Mouse (Mus musculus): Measurements from ENCODE around the gene Ndufv2.
"Not testable (repeated sequence)": the region's sequence is repeated elsewhere in the genome, so short reads cannot be mapped to it uniquely, and the experiment has no call there.

The Ndufv2 gene

GRCm38 (mm10) chr17:66084486-66084885 is 16.9 kb downstream of the Ndufv2 start:
- DNase-seq: no peak

- no peak for DNase-seq
Observed at GRCm38 (mm10) chr17:66077437-66077850, 23.9 kb downstream of the Ndufv2 start.

- DNase-seq: peak; percentile 97
Observed at GRCm38 (mm10) chr17:66076934-66077333, 24.4 kb downstream of the Ndufv2 start, which contains the start of gene Ankrd12. TSS of gene Ankrd12 (minus strand) at chr17:66077089.

DNA sequence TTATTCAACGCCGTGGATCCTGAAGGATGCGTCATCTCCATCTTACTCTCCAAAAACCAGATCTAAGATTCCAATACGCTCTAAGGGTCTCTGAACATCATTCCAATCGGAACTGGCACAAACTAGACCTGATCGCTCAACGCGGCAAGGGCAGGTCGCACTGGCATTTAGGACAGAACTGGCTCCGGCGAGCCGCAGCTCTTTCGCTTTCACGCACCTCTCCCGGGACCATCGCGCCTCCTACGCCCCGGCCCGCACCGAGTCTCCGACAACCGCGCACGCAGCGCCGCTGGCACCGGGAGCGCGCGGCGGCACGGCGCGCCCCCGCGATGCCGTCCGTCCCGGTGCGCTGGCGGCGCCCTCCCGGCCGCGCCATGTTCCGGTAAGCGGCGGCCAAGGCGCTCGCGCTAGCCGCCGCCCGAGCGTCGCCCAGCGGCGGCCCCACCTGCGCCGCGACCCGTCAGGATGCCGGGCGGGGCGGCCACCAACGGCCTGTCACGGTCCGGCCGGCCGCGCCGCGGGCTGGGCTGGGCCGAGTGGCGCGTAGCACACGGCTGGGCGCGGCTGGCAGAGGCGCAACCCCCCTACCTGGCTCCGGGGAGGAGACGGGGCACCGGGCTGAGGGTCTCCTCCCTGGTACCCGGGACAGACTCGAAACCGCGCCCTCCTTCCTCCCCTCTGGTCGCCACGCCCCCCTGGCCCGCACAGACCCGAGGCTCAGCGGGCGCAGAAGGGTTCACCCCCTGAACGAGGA is 25.0 kb downstream of the Ndufv2 start:
- peak; percentile 33 for DNase-seq

DNA sequence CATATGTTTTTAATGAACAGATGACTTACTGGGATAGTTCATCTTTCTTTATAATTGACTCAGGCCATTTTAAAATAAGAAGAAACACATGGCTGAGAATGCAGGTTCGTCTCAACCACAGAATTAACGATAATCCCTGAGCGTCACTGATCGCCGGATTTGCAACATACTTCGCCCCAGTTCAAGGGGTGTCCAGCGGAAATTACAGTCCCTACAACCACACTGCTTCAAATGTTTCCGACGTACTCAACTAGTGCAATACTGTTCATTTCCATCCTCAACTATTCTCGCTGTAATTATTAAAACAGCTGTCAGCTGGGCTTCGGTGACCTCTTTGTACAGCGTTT is 25.6 kb downstream of the Ndufv2 start:
- DNase-seq: no peak

DNA sequence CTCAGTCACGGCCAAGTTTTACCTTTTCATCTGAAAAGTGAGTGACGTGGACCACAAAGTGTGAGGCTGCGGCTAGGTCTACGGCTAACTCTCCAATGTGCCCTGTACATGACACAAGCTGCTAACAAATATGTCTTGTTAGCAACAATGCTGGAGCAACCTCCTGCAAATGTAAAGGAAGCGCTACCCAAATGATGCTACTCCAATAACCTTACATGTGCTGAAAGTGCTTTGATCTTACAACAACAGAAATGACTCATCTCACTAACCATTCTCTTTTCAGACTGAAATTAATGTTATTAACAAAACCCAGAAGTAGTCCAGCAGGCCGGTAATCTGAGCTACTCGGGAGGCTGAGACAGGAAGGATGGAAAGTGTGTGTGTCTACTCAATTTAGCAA is 27.4 kb downstream of the Ndufv2 start:
- DNase-seq: no peak

- not testable (repeated sequence) for DNase-seq
Observed at GRCm38 (mm10) chr17:66069036-66069435, 32.3 kb downstream of the Ndufv2 start.

DNA sequence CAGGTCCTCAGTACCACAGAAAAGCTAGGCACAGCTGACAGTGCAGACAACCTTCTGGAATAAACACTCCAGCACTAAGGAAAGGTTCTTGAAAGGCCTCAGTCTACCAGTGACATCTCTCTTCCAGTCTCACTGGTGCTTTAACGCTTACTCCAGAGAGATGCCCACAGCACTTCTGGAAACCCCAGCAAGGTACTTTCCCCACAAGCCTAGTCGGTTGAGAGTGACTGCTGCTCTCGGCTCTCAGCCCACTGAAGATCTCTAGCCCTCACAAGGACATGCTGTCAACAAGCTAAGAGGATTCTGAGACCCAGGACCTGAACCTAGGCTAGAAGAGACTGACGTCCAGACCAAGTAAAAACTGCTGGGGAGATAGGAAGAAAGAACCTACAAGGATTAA is 36.2 kb downstream of the Ndufv2 start:
- DNase-seq: no peak

GRCm38 (mm10) chr17:66061241-66061938 is 40.0 kb downstream of the Ndufv2 start:
- DNase-seq: no peak

DNA sequence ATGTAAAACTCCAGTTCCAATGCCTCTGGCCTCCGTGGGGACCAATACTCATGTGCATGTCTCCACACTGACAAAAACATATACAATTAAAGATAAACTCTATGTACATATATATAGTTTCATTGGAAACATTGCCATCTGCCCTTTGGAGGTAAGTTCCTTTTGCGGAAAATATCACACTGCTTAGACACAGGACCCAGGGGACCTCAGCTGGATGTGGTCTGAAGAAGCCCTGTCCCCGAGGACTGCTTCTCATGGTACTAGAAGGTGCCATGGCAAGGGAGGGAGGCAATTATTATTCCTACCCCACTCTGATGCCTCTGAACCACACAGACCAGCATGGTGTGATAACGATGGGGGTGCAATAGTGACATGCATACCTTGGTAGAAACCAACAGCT is 43.2 kb downstream of the Ndufv2 start:
- DNase-seq: no peak

DNA sequence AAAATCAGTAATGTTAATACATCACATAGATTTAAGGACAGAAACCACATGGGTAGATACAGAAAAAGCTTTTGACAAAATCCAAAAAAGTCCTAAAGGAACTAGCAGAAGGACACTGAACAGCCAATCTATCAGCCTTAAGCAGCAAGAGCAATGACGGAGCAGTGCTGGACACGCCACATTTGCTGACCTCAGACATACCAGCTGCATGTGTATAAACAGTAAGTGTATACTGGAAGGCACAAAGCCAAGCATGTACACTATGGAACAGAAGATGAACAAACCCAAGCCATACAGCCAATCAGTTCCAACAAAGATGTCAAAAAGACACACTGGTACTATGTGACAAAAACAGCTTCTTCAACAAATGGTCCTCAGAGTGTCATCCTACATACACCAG is 44.2 kb downstream of the Ndufv2 start:
- DNase-seq: no peak

DNA sequence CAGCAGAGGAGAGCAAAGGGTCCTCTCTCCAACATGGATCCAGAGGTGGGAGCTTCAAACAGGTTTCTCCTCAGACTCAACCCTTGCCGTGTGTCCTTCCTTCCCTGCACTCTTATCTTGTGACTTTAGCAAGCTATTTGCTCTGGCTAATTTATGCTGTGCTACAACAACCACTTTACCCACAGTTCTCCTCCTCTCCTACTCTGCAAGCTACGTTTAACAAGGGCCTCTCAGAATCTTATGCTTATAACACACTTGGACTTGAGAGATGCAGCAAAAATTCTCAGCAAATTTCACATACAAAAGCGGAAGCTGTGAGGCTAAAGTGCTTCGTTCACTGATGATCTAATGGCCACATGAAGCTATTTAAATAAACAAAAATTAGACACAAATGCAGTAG is 48.0 kb downstream of the Ndufv2 start:
- DNase-seq: no peak

DNA sequence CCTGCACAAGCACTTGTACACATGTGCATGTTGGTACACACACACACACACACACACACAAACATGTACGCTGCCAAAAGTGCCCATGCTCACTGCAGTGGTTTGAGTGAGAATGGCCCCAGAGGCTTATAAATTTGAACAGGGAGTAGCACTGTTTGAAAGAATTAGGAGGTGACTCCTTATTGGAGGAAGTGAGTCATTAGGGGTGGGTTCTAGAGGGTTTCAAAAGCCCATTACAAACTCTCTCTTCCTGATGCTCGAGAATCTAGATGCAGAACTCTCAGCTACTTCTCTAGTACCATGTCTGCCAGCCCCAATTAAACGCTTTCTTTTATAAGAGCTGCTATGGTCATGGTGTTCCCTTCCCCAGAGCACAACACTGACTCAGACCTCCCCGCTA is 52.6 kb downstream of the Ndufv2 start:
- DNase-seq: no peak

- no peak for DNase-seq
Observed at GRCm38 (mm10) chr17:66048199-66048598, 53.2 kb downstream of the Ndufv2 start.

GRCm38 (mm10) chr17:66043679-66044078 is 57.7 kb downstream of the Ndufv2 start:
- DNase-seq: not testable (repeated sequence)

DNA sequence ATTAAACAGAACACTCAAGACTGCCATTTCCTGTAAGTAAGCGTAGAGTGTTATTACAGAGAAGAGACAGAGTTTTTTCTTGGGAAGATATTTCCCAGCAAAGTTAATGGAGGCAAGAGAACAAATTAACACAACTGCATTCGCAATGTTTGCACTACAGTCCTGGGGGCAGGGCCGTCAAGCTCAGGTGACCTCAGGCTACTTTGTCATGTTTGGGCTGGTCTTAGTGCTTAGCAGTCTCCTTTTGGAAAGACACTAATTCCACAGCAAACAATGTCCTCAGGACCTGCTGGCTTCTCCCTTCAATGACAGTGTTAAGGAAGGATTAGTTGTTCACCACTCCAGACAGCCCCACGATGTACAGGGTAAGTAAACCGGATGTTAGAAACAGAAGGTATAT is 60.3 kb downstream of the Ndufv2 start:
- DNase-seq: no peak

DNA sequence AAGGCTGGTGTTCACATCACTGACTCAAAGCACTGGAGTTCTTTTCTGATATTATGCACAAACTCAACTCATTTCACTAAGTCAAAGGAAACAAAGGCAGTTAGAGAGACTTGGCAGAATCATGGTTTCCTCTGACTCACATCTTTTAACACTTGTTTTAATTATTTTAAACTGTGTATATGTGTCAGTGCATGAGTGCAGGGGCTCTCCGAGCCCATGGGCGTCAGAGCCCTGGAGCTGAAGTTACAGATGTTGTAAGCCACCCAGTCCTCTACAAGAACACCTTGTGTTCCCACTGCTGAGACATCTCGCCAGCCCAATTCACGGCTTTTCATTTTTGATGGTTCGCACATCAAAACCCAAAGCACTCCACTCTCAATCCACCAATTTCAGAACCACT is 68.1 kb downstream of the Ndufv2 start:
- no peak for DNase-seq

DNA sequence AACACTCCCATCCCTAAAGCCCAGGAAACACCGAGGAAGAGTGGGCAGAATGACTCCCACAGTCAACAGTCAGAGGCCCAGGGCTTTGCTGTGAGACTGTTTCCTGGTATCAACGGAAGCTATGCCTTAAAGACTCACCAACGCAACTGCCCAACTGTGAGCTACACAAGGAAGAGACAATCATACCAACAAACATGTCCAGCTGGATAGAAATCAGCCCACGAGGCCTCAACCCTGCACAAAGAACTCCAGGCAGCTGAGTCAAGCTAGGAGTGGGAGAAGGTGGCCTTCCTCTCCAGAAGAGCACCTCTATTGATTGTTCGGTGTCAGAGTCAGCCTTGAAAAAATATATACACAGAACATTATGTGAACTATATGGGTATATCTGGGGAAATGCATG is 69.4 kb downstream of the Ndufv2 start:
- no peak for DNase-seq

Measured in kidney, adult 9 months (tissue).